Mouse (Mus musculus): ENCODE data around the gene Pld6. TPM values are rescaled to one million over a fixed set of nuclear protein-coding genes. Genes with fewer than 3 reads are reported as not detected.

Gene Pld6
- polyA plus RNA-seq, 1 experiment from 2014 or later, result 1.5 TPM

- no peak overlapping the region for H3K9ac ChIP-seq
- no peaks in the 10 kb centered on the region for H3K27me3 ChIP-seq
- H3K36me3 ChIP-seq, result peaks cover 94% of the 10 kb centered on the region
- ATAC-seq (ENCODE audit: low FRiP score), result no peak
- 92% methylated on average over 2 of the region's 2 CpGs for WGBS
- no peak overlapping the region for H3K4me3 ChIP-seq
- no peak overlapping the region for H3K4me2 ChIP-seq (replicated peaks)
- no peaks in the 10 kb centered on the region for H3K4me1 ChIP-seq
- no peak overlapping the region for H3K27ac ChIP-seq
- H3K9me3 ChIP-seq (replicated peaks), result no peaks in the 10 kb centered on the region
Measured at GRCm38 (mm10) chr11:59759626-59760025, 27.8 kb downstream of the Pld6 start.

DNA sequence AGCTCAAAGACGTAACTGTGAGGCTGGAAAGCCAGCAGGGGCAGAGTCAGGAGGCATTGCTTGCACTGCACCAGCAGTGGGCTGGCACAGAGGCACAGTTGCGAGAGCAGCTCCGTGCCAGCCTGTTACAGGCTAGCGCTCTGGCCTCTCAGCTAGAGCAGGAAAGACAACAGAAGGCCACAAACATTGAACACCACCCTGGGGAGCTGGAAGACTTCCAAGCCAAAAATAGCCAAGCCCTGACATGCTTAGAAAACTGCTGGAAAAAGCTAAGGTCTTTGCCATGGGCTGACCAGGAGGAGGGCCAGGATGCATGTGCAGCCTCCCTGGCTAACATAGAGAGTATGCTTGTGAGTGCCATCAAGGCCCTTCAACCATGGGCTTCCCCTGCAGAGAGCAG, 28.3 kb downstream of the Pld6 start:
- no peak for ATAC-seq (ENCODE audit: low FRiP score)
- Histone ChIP-seq H3K9me3 (replicated peaks) (no peaks in the 10 kb centered on the region), H3K27ac (no peak overlapping the region; the same call in 1 of the 2 replicates), H3K36me3 (peaks cover 93% of the 10 kb centered on the region), H3K27me3 (no peaks in the 10 kb centered on the region), H3K4me2 (replicated peaks) (no peak overlapping the region), H3K9ac (no peak overlapping the region), H3K4me1 (no peaks in the 10 kb centered on the region), H3K4me3 (no peak overlapping the region)
- WGBS, result 82% methylated on average over 4 of the region's 4 CpGs

DNA sequence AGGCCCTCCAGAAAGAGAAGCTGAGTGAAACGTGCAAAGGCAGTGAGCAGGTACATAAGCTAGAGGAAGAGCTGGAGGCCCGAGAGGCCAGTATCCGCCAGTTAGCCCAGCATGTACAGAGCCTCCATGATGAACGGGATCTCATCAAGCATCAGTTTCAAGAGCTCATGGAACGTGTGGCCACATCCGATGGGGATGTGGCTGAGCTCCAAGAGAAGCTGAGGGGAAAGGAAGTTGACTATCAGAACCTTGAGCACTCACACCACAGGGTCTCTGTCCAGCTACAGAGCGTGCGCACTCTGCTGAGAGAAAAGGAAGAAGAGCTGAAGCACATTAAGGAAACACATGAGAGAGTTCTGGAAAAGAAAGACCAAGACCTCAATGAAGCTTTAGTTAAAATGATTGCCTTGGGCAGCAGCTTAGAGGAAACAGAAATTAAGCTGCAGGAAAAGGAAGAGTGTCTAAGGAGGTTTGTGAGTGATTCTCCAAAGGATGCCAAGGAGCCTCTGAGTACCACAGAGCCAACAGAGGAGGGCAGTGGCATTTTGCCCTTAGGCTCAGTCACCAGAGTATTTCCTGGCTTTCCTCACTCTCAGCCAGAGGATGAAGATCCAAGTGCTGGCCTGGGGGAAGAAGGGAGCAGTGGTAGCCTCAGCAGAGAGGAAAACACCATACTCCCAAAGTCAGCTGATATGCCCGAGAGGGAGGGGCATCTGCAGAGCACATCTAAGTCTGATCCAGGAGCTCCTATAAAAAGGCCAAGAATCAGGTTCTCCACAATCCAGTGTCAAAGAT, 29.1 kb downstream of the Pld6 start:
- Histone ChIP-seq H3K4me3 (no peak overlapping the region), H3K36me3 (peaks cover 93% of the 10 kb centered on the region), H3K27ac (no peak overlapping the region), H3K9me3 (replicated peaks) (no peaks in the 10 kb centered on the region), H3K9ac (no peak overlapping the region), H3K4me2 (replicated peaks) (no peak overlapping the region), H3K27me3 (no peaks in the 10 kb centered on the region), H3K4me1 (no peaks in the 10 kb centered on the region)
- ATAC-seq (ENCODE audit: low FRiP score), result no peak
- 90% methylated on average over 9 of the region's 9 CpGs for WGBS

GRCm38 (mm10) chr11:59756351-59756750, 31.1 kb downstream of the Pld6 start:
- Histone ChIP-seq H3K9me3 (replicated peaks) (no peaks in the 10 kb centered on the region), H3K27ac (no peak overlapping the region), H3K4me2 (replicated peaks) (no peak overlapping the region), H3K9ac (no peak overlapping the region), H3K36me3 (peaks cover 97% of the 10 kb centered on the region), H3K4me1 (no peaks in the 10 kb centered on the region), H3K27me3 (no peaks in the 10 kb centered on the region), H3K4me3 (no peak overlapping the region)
- WGBS, result 66% methylated on average over 4 of the region's 4 CpGs
- ATAC-seq (ENCODE audit: low FRiP score), result no peak

DNA sequence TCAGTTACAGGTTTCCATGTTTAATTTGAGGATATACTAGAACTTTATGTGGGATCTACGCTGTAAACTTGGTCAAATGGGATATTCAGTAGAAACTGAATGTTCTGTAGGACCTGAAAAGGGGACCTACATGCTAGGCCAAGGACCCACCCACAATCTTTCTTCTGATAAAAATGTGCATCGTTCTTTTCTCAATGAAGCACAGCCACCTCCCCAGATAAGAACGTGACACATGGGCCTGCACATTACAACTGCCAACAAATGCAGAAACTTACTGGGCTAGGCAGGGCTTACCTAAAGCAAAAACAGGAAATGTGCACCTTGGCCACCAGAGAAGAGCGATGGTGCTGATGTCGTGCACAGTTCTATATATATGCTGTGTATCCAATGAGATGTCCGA, 32.9 kb downstream of the Pld6 start:
- Histone ChIP-seq H3K4me3 (no peak overlapping the region), H3K27ac (no peak overlapping the region), H3K36me3 (peaks cover 96% of the 10 kb centered on the region), H3K4me2 (replicated peaks) (no peak overlapping the region), H3K27me3 (no peaks in the 10 kb centered on the region), H3K4me1 (no peaks in the 10 kb centered on the region), H3K9ac (no peak overlapping the region), H3K9me3 (replicated peaks) (no peaks in the 10 kb centered on the region)
- 94% methylated on average over 6 of the region's 6 CpGs for WGBS
- no peak for ATAC-seq (ENCODE audit: low FRiP score)

- no peaks in the 10 kb centered on the region for H3K27me3 ChIP-seq
- no peak overlapping the region for H3K9ac ChIP-seq
- H3K9me3 ChIP-seq (replicated peaks), result no peaks in the 10 kb centered on the region
- no peak overlapping the region for H3K4me2 ChIP-seq (replicated peaks)
- H3K36me3 ChIP-seq, result peaks cover 67% of the 10 kb centered on the region
- ATAC-seq (ENCODE audit: low FRiP score), result no peak
- no peaks in the 10 kb centered on the region for H3K4me1 ChIP-seq
- no peak overlapping the region for H3K4me3 ChIP-seq
- WGBS, result 86% methylated on average over 3 of the region's 3 CpGs
- H3K27ac ChIP-seq, result no peak overlapping the region
Measured at GRCm38 (mm10) chr11:59749050-59749449, 38.4 kb downstream of the Pld6 start.

DNA sequence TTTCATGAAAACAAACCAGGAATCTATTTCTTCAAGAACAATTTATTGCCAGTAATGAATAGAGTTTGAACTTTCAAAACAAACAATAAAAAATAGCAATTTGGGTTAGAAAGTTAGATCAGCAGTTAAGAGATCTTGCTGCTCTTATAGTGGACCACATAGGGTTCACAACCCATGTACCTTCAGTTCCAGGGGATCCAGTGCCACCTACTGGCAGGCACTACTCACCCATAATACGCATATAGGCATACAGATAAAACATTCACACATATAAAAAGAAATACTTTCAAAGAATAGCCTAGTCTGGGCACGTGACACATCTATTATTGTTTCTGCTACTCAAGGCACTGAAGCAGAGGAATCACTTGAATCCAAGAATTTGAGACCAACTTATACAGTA, 40.8 kb downstream of the Pld6 start:
- WGBS, result 80% methylated on average over 2 of the region's 2 CpGs
- Histone ChIP-seq H3K27ac (no peak overlapping the region), H3K9me3 (replicated peaks) (no peaks in the 10 kb centered on the region), H3K4me1 (no peaks in the 10 kb centered on the region), H3K4me3 (no peak overlapping the region), H3K4me2 (replicated peaks) (no peak overlapping the region), H3K27me3 (no peaks in the 10 kb centered on the region), H3K36me3 (peaks cover 67% of the 10 kb centered on the region), H3K9ac (no peak overlapping the region)
- ATAC-seq (ENCODE audit: low FRiP score), result no peak

- 93% methylated on average over 5 of the region's 5 CpGs for WGBS
- H3K4me2 ChIP-seq (replicated peaks), result no peak overlapping the region
- ATAC-seq (ENCODE audit: low FRiP score), result no peak
- H3K9me3 ChIP-seq (replicated peaks), result no peaks in the 10 kb centered on the region
- H3K4me3 ChIP-seq, result no peak overlapping the region
- H3K27ac ChIP-seq, result no peak overlapping the region
- H3K4me1 ChIP-seq, result no peaks in the 10 kb centered on the region
- H3K36me3 ChIP-seq, result peaks cover 69% of the 10 kb centered on the region
- H3K9ac ChIP-seq, result no peak overlapping the region
- no peaks in the 10 kb centered on the region for H3K27me3 ChIP-seq
Measured at GRCm38 (mm10) chr11:59745851-59746250, 41.6 kb downstream of the Pld6 start.

GRCm38 (mm10) chr11:59744374-59744773, 43.1 kb downstream of the Pld6 start:
- no peak overlapping the region for H3K27ac ChIP-seq
- H3K36me3 ChIP-seq, result peaks cover 67% of the 10 kb centered on the region
- H3K4me2 ChIP-seq (replicated peaks), result no peak overlapping the region
- no peaks in the 10 kb centered on the region for H3K27me3 ChIP-seq
- WGBS, result 96% methylated on average over 4 of the region's 4 CpGs
- no peak overlapping the region for H3K4me3 ChIP-seq
- no peak for ATAC-seq (ENCODE audit: low FRiP score)
- H3K9ac ChIP-seq, result no peak overlapping the region
- no peaks in the 10 kb centered on the region for H3K9me3 ChIP-seq (replicated peaks)
- H3K4me1 ChIP-seq, result no peaks in the 10 kb centered on the region

- WGBS, result 100% methylated on average over 1 of the region's 1 CpGs
- peaks cover 68% of the 10 kb centered on the region for H3K36me3 ChIP-seq
Measured at GRCm38 (mm10) chr11:59743712-59744111, 43.7 kb downstream of the Pld6 start.

GRCm38 (mm10) chr11:59743307-59743706, 44.1 kb downstream of the Pld6 start:
- 95% methylated on average over 2 of the region's 2 CpGs for WGBS
- Histone ChIP-seq H3K4me2 (replicated peaks) (no peak overlapping the region), H3K4me3 (no peak overlapping the region), H3K27ac (no peak overlapping the region), H3K9me3 (replicated peaks) (no peaks in the 10 kb centered on the region), H3K4me1 (no peaks in the 10 kb centered on the region), H3K36me3 (peaks cover 71% of the 10 kb centered on the region), H3K27me3 (no peaks in the 10 kb centered on the region), H3K9ac (no peak overlapping the region)
- no peak for ATAC-seq (ENCODE audit: low FRiP score)

More at GRCm38 (mm10) chr11:59743712-59744111, 43.7 kb downstream of the Pld6 start:
- H3K4me2 ChIP-seq (replicated peaks), result no peak overlapping the region
- no peaks in the 10 kb centered on the region for H3K9me3 ChIP-seq (replicated peaks)
- H3K27me3 ChIP-seq, result no peaks in the 10 kb centered on the region
- no peak for ATAC-seq (ENCODE audit: low FRiP score)
- no peak overlapping the region for H3K9ac ChIP-seq
- H3K4me1 ChIP-seq, result no peaks in the 10 kb centered on the region
- H3K4me3 ChIP-seq, result no peak overlapping the region
- H3K27ac ChIP-seq, result no peak overlapping the region

DNA sequence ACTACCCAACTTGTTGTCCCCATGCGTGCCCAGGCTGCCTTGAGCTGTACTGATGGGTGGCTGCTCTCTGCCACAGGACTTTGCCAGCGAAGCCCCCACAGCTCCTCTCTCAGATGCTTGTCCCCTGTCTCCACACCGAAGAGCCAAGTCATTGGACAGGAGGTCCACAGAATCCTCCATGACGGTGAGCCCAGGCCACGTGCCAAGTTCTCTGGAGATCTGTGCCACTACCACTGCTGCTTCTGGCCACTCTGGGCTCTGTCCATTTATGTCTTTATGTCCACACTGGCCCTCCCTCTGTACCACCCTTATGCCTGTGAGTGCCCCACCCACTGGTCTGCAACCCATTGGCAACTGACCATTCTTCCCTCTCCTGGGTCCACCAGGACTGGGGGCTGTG, 45.5 kb downstream of the Pld6 start:
- Histone ChIP-seq H3K27ac (no peak overlapping the region), H3K36me3 (peaks cover 85% of the 10 kb centered on the region), H3K4me2 (replicated peaks) (no peak overlapping the region), H3K27me3 (no peaks in the 10 kb centered on the region), H3K4me3 (no peak overlapping the region), H3K9ac (no peak overlapping the region), H3K9me3 (replicated peaks) (no peaks in the 10 kb centered on the region), H3K4me1 (no peaks in the 10 kb centered on the region)
- no peak for ATAC-seq (ENCODE audit: low FRiP score)
- 96% methylated on average over 5 of the region's 5 CpGs for WGBS

DNA sequence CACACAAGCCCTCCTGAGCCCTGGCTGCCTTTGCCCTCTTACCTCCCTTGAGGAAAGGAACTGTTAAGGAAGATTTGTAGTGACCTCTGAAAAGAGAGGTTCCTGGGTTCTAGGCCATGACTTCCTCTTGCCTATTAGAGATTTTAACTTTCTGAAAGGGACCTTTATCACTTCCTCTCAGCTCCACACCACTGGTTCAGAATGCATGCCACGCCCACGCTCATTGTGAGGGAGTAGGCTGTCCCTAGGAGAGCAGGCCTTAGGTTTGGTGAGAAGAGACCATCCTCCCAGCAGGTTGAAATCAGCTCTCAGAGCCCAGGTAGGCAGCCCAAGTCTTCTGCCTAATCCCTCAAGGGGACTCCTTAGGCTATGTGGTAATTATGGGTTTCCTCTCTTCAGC, 47.4 kb downstream of the Pld6 start:
- no peak for ATAC-seq (ENCODE audit: low FRiP score)
- no peak overlapping the region for H3K4me2 ChIP-seq (replicated peaks)
- 88% methylated on average over 2 of the region's 2 CpGs for WGBS
- H3K36me3 ChIP-seq, result peaks cover 95% of the 10 kb centered on the region
- H3K4me1 ChIP-seq, result no peaks in the 10 kb centered on the region
- H3K9me3 ChIP-seq (replicated peaks), result no peaks in the 10 kb centered on the region
- H3K27ac ChIP-seq, result no peak overlapping the region
- H3K27me3 ChIP-seq, result no peaks in the 10 kb centered on the region
- no peak overlapping the region for H3K4me3 ChIP-seq
- H3K9ac ChIP-seq, result no peak overlapping the region
